ENCODE assay signal across 21 mouse cellular contexts in the genomic region with DNA sequence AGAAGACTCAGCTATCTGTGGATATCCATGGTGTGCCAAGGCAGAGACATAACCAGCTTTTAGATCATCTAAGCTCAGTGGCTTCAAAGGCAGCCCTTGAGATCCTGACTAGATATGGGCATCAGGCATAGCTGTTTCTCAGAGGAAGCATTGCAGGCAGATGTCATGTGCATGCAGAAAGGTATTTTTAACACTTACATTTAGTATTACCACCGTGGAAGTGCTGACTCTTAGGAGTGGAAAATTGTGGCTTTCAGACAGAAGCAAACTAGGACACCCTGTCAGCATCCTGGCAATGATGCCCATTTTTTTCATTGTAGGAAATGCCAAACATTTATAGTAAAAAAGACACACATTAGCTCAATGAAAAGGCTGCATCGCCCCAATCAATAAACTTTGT.
DNase-seq lines count a peak whose midpoint lies in the region; ATAC-seq and TF ChIP-seq lines count a peak whose summit lies in the region.
"Had no signal": no experiment of that assay in that cellular context is flagged by ENCODE, and none has a peak within 500 bp of the region (broad histone marks: within the 10 kb centered on the region; RNA-seq: fewer than 3 reads in every experiment).

No protein-coding gene starts in this region.

- H3K27ac ChIP-seq in kidney, adult 2 months (ENCODE audit: insufficient read depth, low read depth, low read length): no peak overlapping the region
- H3K27ac ChIP-seq: embryonic facial prominence, embryonic 15.5 days; forebrain, embryonic 10.5 days; forebrain, embryonic 15.5 days; hindbrain, embryonic 10.5 days; hindbrain, embryonic 14.5 days; intestine, embryonic 15.5 days had no signal

- no peak for TF ChIP-seq POLR2A in kidney, adult 2 months (IDR thresholded peaks at IDR 0.05; ENCODE audit: low read depth, low read length)

- 78% methylated on average over 2 of the region's 2 CpGs for WGBS in kidney, adult 2 months

- peak; percentile 78 for ATAC-seq in cerebellum, adult (ENCODE audit: insufficient number of reproducible peaks, low FRiP score, low TSS enrichment)
- ATAC-seq: CD4-positive, CD25-positive, alpha-beta regulatory T cell, adult 4 months; forebrain, embryonic 15.5 days; intestine, embryonic 15.5 days had no signal

- no peaks in the 10 kb centered on the region for H3K36me3 ChIP-seq in kidney, adult 2 months (ENCODE audit: control insufficient read depth, insufficient read depth, low read length)
- H3K36me3 ChIP-seq: embryonic facial prominence, embryonic 15.5 days; forebrain, embryonic 10.5 days; forebrain, embryonic 15.5 days; G1E; heart, embryonic 12.5 days; hindbrain, embryonic 10.5 days; intestine, embryonic 15.5 days had no signal

- H3K4me3 ChIP-seq in kidney, adult 2 months (ENCODE audit: insufficient read depth, low read depth, low read length): no peak overlapping the region
- H3K4me3 ChIP-seq: embryonic facial prominence, embryonic 15.5 days; erythroblast, embryonic 14.5 days; forebrain, embryonic 10.5 days; forebrain, embryonic 15.5 days; heart, embryonic 12.5 days; hindbrain, embryonic 10.5 days; intestine, embryonic 15.5 days had no signal

- no peak for DNase-seq in cerebellum, postnatal 4 days (ENCODE audit: low spot score in 2 of 2)
- peak; percentile 20 for DNase-seq in cerebellum, adult 11-12 months
- DNase-seq in cerebellum, adult 9-10 months: peak; percentile 60
- peak; percentile 15 for DNase-seq in telencephalon, adult 2 months (ENCODE audit: low read depth, low spot score)
- DNase-seq in kidney, adult 2 months: no peak
- DNase-seq in lung, postnatal 10 days: no peak
- DNase-seq: adrenal gland, adult 8-10 months; B cell, adult 2 months; embryo, embryonic 11 days; gastrocnemius, postnatal 25 days had no signal

- no peaks in the 10 kb centered on the region for H3K27me3 ChIP-seq in kidney, adult 2 months (replicated peaks; ENCODE audit: control insufficient read depth, insufficient read depth, low read length)
- H3K27me3 ChIP-seq: embryonic facial prominence, embryonic 15.5 days; forebrain, embryonic 15.5 days; heart, embryonic 12.5 days; intestine, embryonic 15.5 days had no signal

- no peaks in the 10 kb centered on the region for H3K4me1 ChIP-seq in kidney, adult 2 months (ENCODE audit: control insufficient read depth, insufficient read depth, low read length)
- H3K4me1 ChIP-seq: embryonic facial prominence, embryonic 15.5 days; forebrain, embryonic 10.5 days; forebrain, embryonic 15.5 days; heart, embryonic 12.5 days; hindbrain, embryonic 10.5 days; intestine, embryonic 15.5 days had no signal

- TF ChIP-seq CTCF in kidney, adult 2 months (conservative IDR thresholded peaks at IDR 0.05; ENCODE audit: insufficient read depth, insufficient read length, low read depth, low read length): no peak

Comparison
In these comparisons a context has a peak if more than half of its experiments do, and no peak if none do; other contexts are left out.
1. DNase-seq: peak in cerebellum, adult 11-12 months (single experiment), cerebellum, adult 9-10 months (single experiment) and telencephalon, adult 2 months (single experiment); none in cerebellum, postnatal 4 days (0 of 2), kidney, adult 2 months (single experiment) and lung, postnatal 10 days (single experiment).